Mouse (Mus musculus): ENCODE data around the gene Pla2g4a. TPM values are rescaled to one million over a fixed set of nuclear protein-coding genes. Genes with fewer than 3 reads are reported as not detected.

The Pla2g4a gene
- total and polyA plus RNA-seq, 3 experiments = 6.4 to 14.4 TPM; not detected in 1

- peak; percentile 28 for DNase-seq (ENCODE audit: low read depth, low spot score)
- Histone ChIP-seq H3K27me3 (ENCODE audit: control insufficient read depth in 1 of 2, insufficient read depth in 2 of 2, low read length in 2 of 2) (no peaks in the 10 kb centered on the region), H3K4me3 (ENCODE audit: control insufficient read depth in 1 of 2, insufficient read depth in 1 of 2, low read depth in 2 of 2, low read length in 2 of 2) (no peak overlapping the region), H3K9ac (ENCODE audit: control insufficient read depth, low read depth, low read length, poor library complexity, severe bottlenecking) (no peak overlapping the region), H3K9me3 (replicated peaks; ENCODE audit: insufficient read depth, low read length) (no peaks in the 10 kb centered on the region), H3K27ac (ENCODE audit: control insufficient read depth, low read depth, low read length) (no peak overlapping the region), H3K4me1 (ENCODE audit: control insufficient read depth in 1 of 2, insufficient read depth in 2 of 2, low read length in 2 of 2) (no peaks in the 10 kb centered on the region), H3K36me3 (ENCODE audit: control insufficient read depth in 1 of 2, insufficient read depth in 2 of 2, low read length in 2 of 2) (no peaks in the 10 kb centered on the region), H3K79me2 (ENCODE audit: control insufficient read depth, insufficient read depth, low read length, poor library complexity) (no peaks in the 10 kb centered on the region)
- peak; percentile 66 for TF ChIP-seq SMC3 (IDR thresholded peaks at IDR 0.05; ENCODE audit: low read depth, low read length)
- TF ChIP-seq CTCF (IDR thresholded peaks at IDR 0.05 in 2 of 3, conservative IDR thresholded peaks at IDR 0.05 in 1 of 3; ENCODE audit: control insufficient read depth in 1 of 3, insufficient read depth in 1 of 3, low read depth in 2 of 3, low read length in 3 of 3, poor library complexity in 1 of 3, severe bottlenecking in 1 of 3) = peak in 2 of 3 experiments; percentile 31 to 68; a peak in 5 of 6 replicates
- no peak for TF ChIP-seq ETS1 (IDR thresholded peaks at IDR 0.05; ENCODE audit: low read depth, low read length)
- no peak for TF ChIP-seq TBP (IDR thresholded peaks at IDR 0.05; ENCODE audit: low read depth, low read length)
- no peak for TF ChIP-seq MYB (IDR thresholded peaks at IDR 0.05; ENCODE audit: low read depth, low read length)
- TF ChIP-seq ZC3H11A (IDR thresholded peaks at IDR 0.05; ENCODE audit: low read depth, low read length) = peak; percentile 58
- TF ChIP-seq RAD21 (IDR thresholded peaks at IDR 0.05; ENCODE audit: low read depth, low read length) = peak; percentile 79
- TF ChIP-seq ZNF384 (IDR thresholded peaks at IDR 0.05; ENCODE audit: low read depth, low read length) = peak; percentile 62; the same call in 1 of the 2 replicates
Measured at GRCm38 (mm10) chr1:149809527-149809926, 151.6 kb downstream of the Pla2g4a start.

Other genes starting within 250 kb of the Pla2g4a start
- gene Ptgs2, start 138.7 kb upstream of the Pla2g4a start, total RNA-seq (2012; rRNA removed) = not detected in 2 replicates
- not detected for gene Ptgs2, start 138.7 kb upstream of the Pla2g4a start, polyA plus RNA-seq (2012; ENCODE audit: insufficient read depth in 1 of 2, insufficient read length in 2 of 2, low read depth in 1 of 2, low replicate concordance in 2 of 2, missing spikeins in 1 of 2)